12 mouse cellular contexts compared by ENCODE assay signal in genomic region chr15:62392381-62392780, GRCm38 (mm10).
DNase-seq lines count a peak whose midpoint lies in the region; ATAC-seq and TF ChIP-seq lines count a peak whose summit lies in the region.
"Had no signal": no experiment of that assay in that cellular context is flagged by ENCODE, and none has a peak within 500 bp of the region (broad histone marks: within the 10 kb centered on the region; RNA-seq: fewer than 3 reads in every experiment).

No protein-coding gene starts in this region.

- no peaks in the 10 kb centered on the region for H3K36me3 ChIP-seq in heart, postnatal 0 days (replicated peaks; ENCODE audit: control insufficient read depth, insufficient read depth, low read length)
- no peaks in the 10 kb centered on the region for H3K36me3 ChIP-seq in hindbrain, embryonic 12.5 days
- H3K36me3 ChIP-seq: embryonic facial prominence, embryonic 13.5 days; neural tube, embryonic 15.5 days had no signal

- DNase-seq in heart, postnatal 0 days (ENCODE audit: low spot score), result peak; percentile 5
- no peak for DNase-seq in heart, postnatal 36 days
- peak; percentile 72 for DNase-seq in 3134 (ENCODE audit: extremely low read depth, insufficient read length, low spot score)
- peak; percentile 50 for DNase-seq in adrenal gland, adult 8-10 months
- peak; percentile 24 for DNase-seq in kidney, postnatal 14 days
- DNase-seq in left cerebral cortex, adult 8-10 months (ENCODE audit: low spot score in 2 of 2), result no peak
- DNase-seq in embryo, embryonic 11 days, result no peak
- DNase-seq: cerebellum, adult 2 months had no signal

- no peak overlapping the region for H3K4me3 ChIP-seq in heart, postnatal 0 days (ENCODE audit: low read depth, low read length)
- no peak overlapping the region for H3K4me3 ChIP-seq in hindbrain, embryonic 12.5 days
- H3K4me3 ChIP-seq: embryonic facial prominence, embryonic 13.5 days; neural tube, embryonic 15.5 days had no signal

- no peaks in the 10 kb centered on the region for H3K9me3 ChIP-seq in heart, postnatal 0 days (replicated peaks; ENCODE audit: control insufficient read depth, low read length)
- H3K9me3 ChIP-seq in hindbrain, embryonic 12.5 days (replicated peaks), result no peaks in the 10 kb centered on the region
- H3K9me3 ChIP-seq: embryonic facial prominence, embryonic 13.5 days; neural tube, embryonic 15.5 days had no signal

- ATAC-seq in heart, postnatal 0 days (ENCODE audit: insufficient read depth, low read depth), result no peak
- no peak for ATAC-seq in hindbrain, embryonic 12.5 days (ENCODE audit: low FRiP score)

- no peaks in the 10 kb centered on the region for H3K27me3 ChIP-seq in heart, postnatal 0 days (ENCODE audit: control insufficient read depth, insufficient read depth, low read length)
- H3K27me3 ChIP-seq in hindbrain, embryonic 12.5 days, result no peaks in the 10 kb centered on the region
- H3K27me3 ChIP-seq: embryonic facial prominence, embryonic 13.5 days; neural tube, embryonic 15.5 days had no signal

- 53% methylated on average over 3 of the region's 3 CpGs for WGBS in heart, postnatal 0 days
- 76% methylated on average over 3 of the region's 3 CpGs for whole genome bisulfite sequencing in hindbrain, embryonic 12.5 days

- peak overlapping the region; percentile 15; the same call in 1 of the 2 replicates for H3K27ac ChIP-seq in heart, postnatal 0 days (ENCODE audit: low read depth)
- H3K27ac ChIP-seq in hindbrain, embryonic 12.5 days, result no peak overlapping the region
- H3K27ac ChIP-seq: embryonic facial prominence, embryonic 13.5 days; neural tube, embryonic 15.5 days had no signal

- no peaks in the 10 kb centered on the region for H3K4me1 ChIP-seq in heart, postnatal 0 days (ENCODE audit: control insufficient read depth, insufficient read depth)
- H3K4me1 ChIP-seq in hindbrain, embryonic 12.5 days, result no peaks in the 10 kb centered on the region
- H3K4me1 ChIP-seq: embryonic facial prominence, embryonic 13.5 days; neural tube, embryonic 15.5 days had no signal

- intact Hi-C loops in heart, postnatal 36 days (cut with DNase I), result no loop called here

- no peak overlapping the region for H3K9ac ChIP-seq in heart, postnatal 0 days (replicated peaks; ENCODE audit: low read depth, low read length)
- H3K9ac ChIP-seq in hindbrain, embryonic 12.5 days, result no peak overlapping the region
- H3K9ac ChIP-seq: embryonic facial prominence, embryonic 13.5 days; neural tube, embryonic 15.5 days had no signal

- TF ChIP-seq CTCF in heart, postnatal 0 days (IDR thresholded peaks at IDR 0.05; ENCODE audit: low read depth), result no peak

- H3K4me2 ChIP-seq in heart, postnatal 0 days (ENCODE audit: low read depth, low read length), result no peak overlapping the region
- H3K4me2 ChIP-seq in hindbrain, embryonic 12.5 days (replicated peaks), result no peak overlapping the region
- H3K4me2 ChIP-seq: embryonic facial prominence, embryonic 13.5 days; midbrain, embryonic 11.5 days; neural tube, embryonic 15.5 days had no signal

- no peak for TF ChIP-seq EP300 in heart, postnatal 0 days (IDR thresholded peaks at IDR 0.05; ENCODE audit: low read depth)

Comparison
In these comparisons a context has a peak if more than half of its experiments do, and no peak if none do; other contexts are left out.
1. DNase-seq: peak in heart, postnatal 0 days (single experiment), 3134 (single experiment), adrenal gland, adult 8-10 months (single experiment) and kidney, postnatal 14 days (single experiment); none in heart, postnatal 36 days (0 of 2), left cerebral cortex, adult 8-10 months (0 of 2) and embryo, embryonic 11 days (single experiment).